Mouse (Mus musculus) cortical plate, adult 2 months (tissue): ENCODE data around the gene Dbi. TPM values are rescaled to one million over a fixed set of nuclear protein-coding genes. Genes with fewer than 3 reads are reported as not detected.

ENCODE experiments used
- H3K27ac ChIP-seq: fragments of 200-500 bp; 2 replicates; pipeline ENCODE4 v1.5.1; 2012; ENCODE audit warnings: low read length, control low read depth, inconsistent platforms; ENCODE audit not compliant: insufficient read depth
- H3K4me1 ChIP-seq: fragments of 200-500 bp; 2 replicates; pipeline ENCODE4 v1.6.1; 2011; ENCODE audit warnings: low read length; ENCODE audit not compliant: control insufficient read depth, insufficient read depth
- H3K4me3 ChIP-seq: fragments of 200-500 bp; 2 replicates; pipeline ENCODE4 v1.5.1; 2011; ENCODE audit warnings: mild to moderate bottlenecking, low read length, control low read depth; ENCODE audit not compliant: insufficient read depth
- CTCF ChIP-seq: fragments of 200-500 bp; IDR thresholded peaks from 2 replicates; pipeline ENCODE4 v1.5.1; 2011; ENCODE audit warnings: mild to moderate bottlenecking, control low read depth, low read length; ENCODE audit not compliant: insufficient read depth; ENCODE audit errors: extremely low read depth
- POLR2A ChIP-seq: fragments of 200-500 bp; IDR thresholded peaks from 2 replicates; pipeline ENCODE4 v1.6.1; 2011; ENCODE audit warnings: mild to moderate bottlenecking, low read length, control low read depth; ENCODE audit not compliant: insufficient read depth; ENCODE audit errors: extremely low read depth
- polyA plus RNA-seq: library from polyadenylated mRNA; depleted of rRNA; stranded (reverse); fragments of >200 nt; gene quantifications from 2 replicates; pipeline ENCODE4 v1.2.3, GENCODE M21; 2012; rRNA removed

Gene Dbi
- polyA plus RNA-seq, 1 experiment = 579 TPM

- H3K4me3 ChIP-seq = peak within 1 kb of the TSS; percentile 7; the same call in 1 of the 2 replicates
- H3K27ac ChIP-seq = no peak within 1 kb of the TSS
- H3K4me1 ChIP-seq = no peaks in the 10 kb centered on the region
- TF ChIP-seq CTCF = no peak
- no peak for TF ChIP-seq POLR2A
These were observed 47.2 kb downstream of the Dbi start, which contains the start of gene Tmem37 for GRCm38 (mm10) chr1:120073519-120074306. TSS of gene Tmem37 (minus strand) at chr1:120074074.

GRCm38 (mm10) chr1:120072900-120073299, 48.0 kb downstream of the Dbi start:
- Histone ChIP-seq H3K4me1 (no peaks in the 10 kb centered on the region), H3K27ac (no peak overlapping the region), H3K4me3 (peak overlapping the region; percentile 7; the same call in 1 of the 2 replicates)
- TF ChIP-seq CTCF = no peak
- TF ChIP-seq POLR2A = no peak

- TF ChIP-seq CTCF (no peak), POLR2A (no peak)
- H3K4me3 ChIP-seq = no peak overlapping the region
- no peak overlapping the region for H3K27ac ChIP-seq
- H3K4me1 ChIP-seq = no peaks in the 10 kb centered on the region
These were observed 49.7 kb downstream of the Dbi start for GRCm38 (mm10) chr1:120071133-120071532.

GRCm38 (mm10) chr1:120070168-120070567, 50.7 kb downstream of the Dbi start:
- no peak for TF ChIP-seq CTCF
- no peak for TF ChIP-seq POLR2A
- no peak overlapping the region for H3K27ac ChIP-seq
- H3K4me1 ChIP-seq = no peaks in the 10 kb centered on the region
- H3K4me3 ChIP-seq = no peak overlapping the region

- Histone ChIP-seq H3K4me1 (no peaks in the 10 kb centered on the region), H3K4me3 (no peak overlapping the region), H3K27ac (no peak overlapping the region)
- TF ChIP-seq POLR2A = no peak
- TF ChIP-seq CTCF = no peak
These were observed 51.8 kb downstream of the Dbi start for GRCm38 (mm10) chr1:120069120-120069519.

- no peaks in the 10 kb centered on the region for H3K4me1 ChIP-seq
- H3K4me3 ChIP-seq = no peak overlapping the region
- no peak for TF ChIP-seq POLR2A
- TF ChIP-seq CTCF = no peak
- H3K27ac ChIP-seq = no peak overlapping the region
These were observed 54.3 kb downstream of the Dbi start for GRCm38 (mm10) chr1:120066625-120067024.

GRCm38 (mm10) chr1:120066159-120066558, 54.7 kb downstream of the Dbi start:
- TF ChIP-seq CTCF (no peak), POLR2A (no peak)
- H3K27ac ChIP-seq = no peak overlapping the region
- no peaks in the 10 kb centered on the region for H3K4me1 ChIP-seq
- no peak overlapping the region for H3K4me3 ChIP-seq

- Histone ChIP-seq H3K27ac (no peak overlapping the region), H3K4me1 (no peaks in the 10 kb centered on the region), H3K4me3 (no peak overlapping the region)
- TF ChIP-seq CTCF = no peak
- TF ChIP-seq POLR2A = no peak
These were observed 56.7 kb downstream of the Dbi start for GRCm38 (mm10) chr1:120064036-120064682.

Other genes with a start within 250 kb of the Dbi start
- gene Tmem177, start 207.9 kb downstream of the Dbi start, polyA plus RNA-seq = 6.2 and 6.8 TPM in 2 replicates
- 0.13 and 0.40 TPM in 2 replicates for gene Cfap221, start 123.8 kb downstream of the Dbi start, polyA plus RNA-seq
- 0.73 and 0.76 TPM in 2 replicates for gene Sctr, start 114.2 kb downstream of the Dbi start, polyA plus RNA-seq
- gene Tmem37, start 47.0 kb downstream of the Dbi start, polyA plus RNA-seq = 2.9 and 3.0 TPM in 2 replicates
- gene 3110009E18Rik, start 109 bp upstream of the Dbi start, polyA plus RNA-seq = 5.2 TPM in 2 replicates
- 10.1 and 11.5 TPM in 2 replicates for gene Steap3, start 151.6 kb upstream of the Dbi start, polyA plus RNA-seq
- 2.7 and 11.9 TPM in 2 replicates for gene C1ql2, start 219.5 kb upstream of the Dbi start, polyA plus RNA-seq